Mouse (Mus musculus) intestine, embryonic 14.5 days (tissue): ENCODE measurements around the gene Siglec1. TPM values are rescaled to one million over a fixed set of nuclear protein-coding genes. Genes with fewer than 3 reads are reported as not detected.

ENCODE experiments used
- ATAC-seq: fragments of 200-750 bp; cut with Nextera tagmentation; replicated peaks from 2 replicates; pipeline ENCODE4 v1.8.0; 2017; ENCODE audit warnings: low read depth, moderate number of reproducible peaks, moderate TSS enrichment, moderate library complexity; ENCODE audit not compliant: low FRiP score, low TSS enrichment
- DNase-seq: peaks from one replicate; pipeline ENCODE4 v3.0.0-alpha.2; 2018; ENCODE audit warnings: low spot score
- H3K27ac ChIP-seq: fragments of 300-500 bp; sonication (generic); 2 replicates; pipeline ENCODE4 v1.5.1; 2014; ENCODE audit warnings: low read depth, mild to moderate bottlenecking, control low read depth
- H3K27me3 ChIP-seq: fragments of 300-500 bp; sonication (generic); replicated peaks from 2 replicates; pipeline ENCODE4 v1.6.1; 2014; ENCODE audit warnings: low read length, control low read depth; ENCODE audit not compliant: control insufficient read depth, insufficient read depth
- H3K36me3 ChIP-seq: fragments of 300-500 bp; sonication (generic); 2 replicates; pipeline ENCODE4 v1.6.1; 2014; ENCODE audit warnings: low read length, control low read depth; ENCODE audit not compliant: control insufficient read depth, insufficient read depth
- H3K4me1 ChIP-seq: fragments of 300-500 bp; sonication (generic); replicated peaks from 2 replicates; pipeline ENCODE4 v1.6.1; 2014; ENCODE audit warnings: low read length, control low read depth, mixed read lengths; ENCODE audit not compliant: control insufficient read depth, insufficient read depth
- H3K4me2 ChIP-seq: fragments of 300-500 bp; sonication (generic); 2 replicates; pipeline ENCODE4 v1.6.1; 2014; ENCODE audit warnings: low read length
- H3K4me3 ChIP-seq: fragments of 300-500 bp; sonication (generic); 2 replicates; pipeline ENCODE4 v1.5.1; 2014; ENCODE audit warnings: low read depth, low read length, control low read depth, mixed read lengths
- H3K9ac ChIP-seq: fragments of 300-500 bp; sonication (generic); 2 replicates; pipeline ENCODE4 v1.6.1; 2014; ENCODE audit warnings: mild to moderate bottlenecking, low read length
- H3K9me3 ChIP-seq: fragments of 300-500 bp; sonication (generic); 2 replicates; pipeline ENCODE4 v1.6.1; 2016; ENCODE audit warnings: low read length, control low read depth; ENCODE audit not compliant: control insufficient read depth
- WGBS: fragments of 180-500 bp; shearing (Covaris S2); extraction: QIAGEN DNeasy Blood & Tissue Kit; methylation state at CpG from one replicate; pipeline ENCODE4 v1.1.7; 2014; 5-methylcytosine and 5-hydroxymethylcytosine counted together
- polyA plus RNA-seq: library from polyadenylated mRNA; unstranded; fragments of >200 nt; fragmentation: Nextera tagmentation; extraction: Ambion mirVana; gene quantifications from 2 replicates; pipeline ENCODE4 v1.2.1, GENCODE M21; 2014

Siglec1 gene
- polyA plus RNA-seq, 1 experiment from 2014 or later, result 0.41 TPM

DNA sequence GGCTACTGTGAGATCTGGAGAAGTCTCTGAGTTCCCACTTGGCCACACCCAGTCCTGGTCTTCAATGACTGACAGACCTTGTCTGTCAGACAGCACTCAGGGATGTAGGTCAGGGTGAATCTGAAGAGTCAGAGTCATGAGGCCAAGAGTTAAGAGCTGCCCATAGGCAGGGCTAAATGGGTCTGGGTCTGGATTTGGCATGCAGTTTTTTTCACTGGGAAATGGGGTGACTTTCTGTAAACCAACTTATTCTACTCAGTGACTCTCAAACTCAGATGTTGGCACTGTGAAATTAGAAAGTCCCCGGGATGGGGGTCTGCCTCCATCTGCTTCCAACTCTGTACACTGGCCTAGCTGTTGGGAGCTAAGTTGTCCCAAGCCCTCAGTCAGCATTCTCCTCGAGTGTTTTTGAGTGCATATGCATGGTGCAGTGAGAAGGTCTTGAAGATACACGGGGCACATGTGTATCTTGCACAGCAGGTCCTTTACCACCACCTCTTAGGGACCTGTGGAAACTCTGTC lies 42.1 kb upstream of the Siglec1 start:
- no peak overlapping the region for H3K27ac ChIP-seq
- no peak overlapping the region for H3K4me3 ChIP-seq
- no peak overlapping the region for H3K9ac ChIP-seq
- H3K4me1 ChIP-seq, result peaks cover 16% of the 10 kb centered on the region
- no peak for DNase-seq
- no peaks in the 10 kb centered on the region for H3K27me3 ChIP-seq
- 75% methylated on average over 3 of the region's 3 CpGs for whole genome bisulfite sequencing
- H3K9me3 ChIP-seq, result no peaks in the 10 kb centered on the region
- 0 out of 2 replicates have a peak, but pooled peaks cover 2% of the 10 kb centered on the region for H3K36me3 ChIP-seq
- H3K4me2 ChIP-seq, result peak overlapping the region; percentile 64
- ATAC-seq, result no peak

DNA sequence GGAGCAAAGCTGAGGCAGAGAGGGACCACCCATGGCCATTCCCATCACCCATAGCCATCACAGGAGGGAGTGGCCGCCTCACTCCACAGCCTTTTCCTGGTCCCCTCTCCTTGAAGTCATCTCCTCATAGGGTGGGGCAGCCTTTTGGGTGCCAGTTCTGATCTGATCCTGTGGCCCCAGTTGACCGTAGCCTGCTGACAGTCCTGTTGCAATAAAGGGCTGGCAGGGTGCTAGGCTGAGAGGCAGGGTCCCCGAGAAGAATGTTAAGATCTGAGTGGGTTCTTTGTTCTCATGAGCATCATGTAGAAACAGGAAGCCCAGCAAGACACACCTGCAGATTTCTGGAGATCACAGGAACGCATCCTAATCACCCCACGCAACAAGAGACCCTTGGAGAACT lies 41.6 kb upstream of the Siglec1 start:
- Histone ChIP-seq H3K4me3 (peak overlapping the region; percentile 58), H3K27ac (no peak overlapping the region), H3K4me1 (peaks cover 16% of the 10 kb centered on the region), H3K36me3 (0 out of 2 replicates have a peak, but pooled peaks cover 2% of the 10 kb centered on the region), H3K9me3 (no peaks in the 10 kb centered on the region), H3K27me3 (no peaks in the 10 kb centered on the region), H3K4me2 (peak overlapping the region; percentile 64), H3K9ac (peak overlapping the region; percentile 81; the same call in 1 of the 2 replicates)
- DNase-seq (no peak), ATAC-seq (no peak)
- WGBS, result 77% methylated on average over 5 of the region's 5 CpGs

DNA sequence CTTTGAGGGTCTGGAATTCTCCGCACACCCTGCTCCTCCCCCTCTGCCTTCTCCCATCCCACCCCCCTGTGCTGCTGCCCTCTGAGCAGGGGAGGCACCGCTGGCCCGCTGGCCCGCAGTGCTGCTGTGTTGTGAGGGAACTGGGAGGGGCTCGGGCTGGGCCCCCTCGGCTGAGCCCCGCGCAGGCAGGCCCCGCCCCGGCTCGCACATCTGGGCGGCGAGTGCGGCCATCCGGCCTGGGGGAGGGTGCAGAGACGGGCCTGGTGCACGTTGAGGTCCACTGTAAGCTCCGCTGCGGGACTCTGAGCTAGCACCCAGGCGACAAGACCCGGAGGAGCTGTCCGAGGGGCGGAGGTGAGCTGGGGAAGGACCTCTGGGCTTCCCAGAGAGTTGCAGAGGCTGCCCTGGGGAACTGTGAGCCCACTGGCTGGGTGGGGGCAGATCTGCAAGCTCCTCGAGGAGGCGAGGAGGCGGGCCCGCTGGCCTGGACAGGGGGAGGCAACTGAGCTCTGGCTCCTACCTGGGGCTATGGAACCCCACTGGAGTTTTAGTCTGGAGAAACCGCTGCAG lies 40.7 kb upstream of the Siglec1 start, which contains the start of gene Hspa12b:
TSS of gene Hspa12b (plus strand) at position 120 of the 570 bp plus-strand sequence.
- Histone ChIP-seq H3K27ac (peak within 1 kb of the TSS; percentile 72), H3K9ac (peak within 1 kb of the TSS; percentile 81), H3K9me3 (no peaks in the 10 kb centered on the region), H3K4me1 (peaks cover 16% of the 10 kb centered on the region), H3K36me3 (0 out of 2 replicates have a peak, but pooled peaks cover 1% of the 10 kb centered on the region), H3K27me3 (no peaks in the 10 kb centered on the region), H3K4me2 (peak within 1 kb of the TSS; percentile 64), H3K4me3 (peak within 1 kb of the TSS; percentile 58)
- DNase-seq, result peak; percentile 84
- peak; percentile 90 for ATAC-seq
- under 1% methylated on average over 26 of the region's 28 CpGs for WGBS

DNA sequence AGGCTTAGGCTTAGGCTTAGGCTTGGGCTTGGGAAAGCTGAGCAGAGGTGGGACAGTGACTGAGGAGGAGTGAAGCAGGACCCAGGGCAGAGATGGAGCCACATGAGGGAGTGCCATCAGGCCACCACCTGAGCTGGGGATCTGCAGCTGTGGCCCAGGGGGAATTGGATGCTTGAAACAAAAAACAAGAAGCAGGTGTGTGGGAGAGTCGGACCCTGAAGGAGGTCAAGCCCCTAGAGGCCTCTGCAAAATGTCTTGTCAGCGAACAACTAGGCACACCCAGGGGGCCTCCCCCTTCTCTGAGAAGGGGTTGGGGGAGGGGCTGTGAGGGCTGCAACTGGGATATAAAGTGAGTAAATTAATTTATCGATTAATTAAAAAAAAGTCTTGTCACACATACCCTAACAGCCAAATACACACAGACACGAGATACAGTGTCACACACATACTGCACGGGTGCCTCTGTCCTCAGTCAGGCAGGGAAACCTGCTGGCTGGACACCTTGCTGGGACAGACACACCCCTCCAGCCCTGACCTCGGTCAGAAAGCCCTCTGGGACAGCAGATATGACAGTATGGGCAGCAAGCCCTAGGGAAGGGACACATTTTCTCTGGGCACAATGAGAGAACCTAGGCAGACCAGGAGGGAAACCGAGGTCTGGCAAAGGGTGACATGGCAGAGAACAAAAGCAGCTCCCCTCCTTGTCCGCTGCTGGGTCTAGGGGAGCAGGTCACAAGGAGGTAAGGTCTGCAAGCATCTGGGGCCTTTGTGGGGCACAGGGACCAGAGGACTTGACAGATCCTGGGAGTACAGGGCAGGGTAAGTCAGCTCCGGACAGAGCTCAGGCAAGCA lies 39.6 kb upstream of the Siglec1 start:
- H3K36me3 ChIP-seq, result no peaks in the 10 kb centered on the region
- no peak overlapping the region for H3K4me3 ChIP-seq
- ATAC-seq (no peak), DNase-seq (no peak)
- no peaks in the 10 kb centered on the region for H3K27me3 ChIP-seq
- H3K9ac ChIP-seq, result peak overlapping the region; percentile 81; the same call in 1 of the 2 replicates
- no peak overlapping the region for H3K27ac ChIP-seq
- peak overlapping the region; percentile 64; the same call in 1 of the 2 replicates for H3K4me2 ChIP-seq
- 50% methylated on average over 9 of the region's 9 CpGs for WGBS
- H3K9me3 ChIP-seq, result no peaks in the 10 kb centered on the region
- peaks cover 16% of the 10 kb centered on the region for H3K4me1 ChIP-seq

DNA sequence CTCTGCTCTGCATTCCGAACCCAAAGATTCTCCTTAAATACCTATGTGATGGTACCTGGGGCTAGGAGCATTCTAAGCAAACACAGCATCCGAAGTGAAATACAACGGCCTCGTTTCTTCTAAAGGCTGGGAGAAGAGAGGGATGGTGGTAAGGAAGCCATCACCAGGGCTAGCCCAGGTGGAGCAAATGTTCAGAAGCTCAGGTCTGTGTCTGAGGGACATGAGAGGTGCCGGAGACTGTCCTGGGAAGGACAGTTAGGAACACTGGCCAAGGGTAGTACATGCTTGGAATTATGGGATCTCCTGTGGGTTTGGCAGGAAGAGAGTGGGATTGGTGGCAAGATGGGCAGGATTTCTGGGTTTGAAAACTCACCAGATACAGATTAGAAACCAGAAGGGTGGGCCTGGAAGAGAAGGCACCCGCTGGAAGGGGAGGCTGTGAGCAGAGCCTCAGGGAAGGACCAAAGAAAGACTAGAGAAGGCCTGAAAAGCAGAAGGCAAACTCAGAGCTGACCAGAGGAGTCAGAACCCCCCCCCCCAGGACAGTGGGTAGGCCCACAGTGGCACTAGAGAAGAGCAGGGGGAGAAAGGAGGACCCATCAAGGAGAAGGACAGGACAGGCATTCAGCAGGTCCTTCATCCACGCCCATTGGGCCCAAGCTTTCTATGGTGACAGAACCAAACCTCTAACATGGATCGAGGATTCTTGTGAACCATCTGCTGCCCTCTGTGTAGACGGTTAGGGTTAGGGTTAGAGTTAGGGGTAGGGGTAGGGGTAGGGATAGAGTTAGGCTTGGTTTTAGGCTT lies 38.8 kb upstream of the Siglec1 start:
- Histone ChIP-seq H3K4me3 (no peak overlapping the region), H3K9me3 (no peaks in the 10 kb centered on the region), H3K9ac (no peak overlapping the region), H3K4me1 (peaks cover 16% of the 10 kb centered on the region), H3K27me3 (no peaks in the 10 kb centered on the region), H3K36me3 (no peaks in the 10 kb centered on the region), H3K27ac (no peak overlapping the region), H3K4me2 (no peak overlapping the region)
- no peak for ATAC-seq
- DNase-seq, result no peak
- WGBS, result 87% methylated on average over 9 of the region's 9 CpGs

DNA sequence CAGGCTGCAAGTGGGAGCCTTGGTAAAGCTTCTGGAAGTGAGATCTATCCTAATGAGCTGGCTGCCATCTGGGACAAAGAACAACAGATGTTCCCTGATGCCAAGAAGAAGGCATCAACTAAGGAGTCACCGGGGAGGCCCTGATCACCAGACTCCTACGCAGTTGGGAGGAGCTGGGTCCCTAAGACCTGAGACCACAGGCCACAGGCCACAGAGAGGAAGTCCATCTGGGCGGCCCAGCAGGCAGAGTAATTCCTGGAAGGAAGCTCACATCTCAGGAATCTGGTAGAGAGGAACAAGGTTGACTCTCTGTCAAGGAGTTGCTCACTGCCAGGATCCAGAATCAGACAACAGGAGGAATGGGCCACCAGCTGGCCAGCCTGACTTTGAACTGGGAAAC lies 37.6 kb upstream of the Siglec1 start:
- H3K27ac ChIP-seq, result no peak overlapping the region

DNA sequence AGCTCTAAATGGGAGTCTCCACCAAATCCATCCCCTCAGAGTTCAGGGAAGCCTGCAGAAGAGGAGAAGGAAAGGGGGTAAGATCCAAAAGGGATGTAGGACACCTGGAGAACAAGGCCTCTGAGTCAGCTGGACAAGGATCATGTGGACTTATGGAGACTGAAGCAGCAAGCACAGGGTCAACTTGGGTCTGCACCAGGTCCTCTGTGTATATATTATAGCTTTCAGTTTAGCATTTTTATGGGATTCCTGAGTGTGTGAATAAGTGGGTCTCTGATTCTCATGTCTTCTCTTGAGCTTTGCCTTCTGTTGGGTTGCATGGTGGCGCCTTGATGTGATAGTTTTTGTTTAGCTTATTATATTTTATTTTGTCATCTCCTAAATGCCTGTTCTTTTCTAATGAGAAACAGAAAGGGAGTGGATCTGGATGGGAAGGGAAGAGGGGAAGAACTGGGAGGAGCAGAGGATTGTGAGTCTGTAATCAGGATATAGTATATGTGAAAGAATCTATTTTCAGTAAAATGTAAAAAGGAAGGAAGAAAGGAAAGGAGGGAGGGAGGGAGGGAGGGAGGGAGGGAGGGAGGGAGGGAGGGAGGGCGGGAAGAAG lies 32.5 kb upstream of the Siglec1 start:
- Histone ChIP-seq H3K4me1 (no peaks in the 10 kb centered on the region), H3K27ac (no peak overlapping the region), H3K36me3 (no peaks in the 10 kb centered on the region), H3K9ac (no peak overlapping the region), H3K9me3 (no peaks in the 10 kb centered on the region), H3K4me2 (no peak overlapping the region), H3K27me3 (no peaks in the 10 kb centered on the region), H3K4me3 (no peak overlapping the region)
- DNase-seq, result no peak
- no peak for ATAC-seq
- WGBS, result 43% methylated on average over 1 of the region's 2 CpGs

More for the DNA sequence above, 37.6 kb upstream of the Siglec1 start:
- ATAC-seq (no peak), DNase-seq (no peak)
- H3K4me1 ChIP-seq, result peaks cover 16% of the 10 kb centered on the region
- H3K36me3 ChIP-seq, result no peaks in the 10 kb centered on the region
- no peaks in the 10 kb centered on the region for H3K27me3 ChIP-seq
- no peak overlapping the region for H3K9ac ChIP-seq
- H3K4me2 ChIP-seq, result no peak overlapping the region
- WGBS, result 77% methylated on average over 3 of the region's 3 CpGs
- H3K9me3 ChIP-seq, result no peaks in the 10 kb centered on the region
- no peak overlapping the region for H3K4me3 ChIP-seq

DNA sequence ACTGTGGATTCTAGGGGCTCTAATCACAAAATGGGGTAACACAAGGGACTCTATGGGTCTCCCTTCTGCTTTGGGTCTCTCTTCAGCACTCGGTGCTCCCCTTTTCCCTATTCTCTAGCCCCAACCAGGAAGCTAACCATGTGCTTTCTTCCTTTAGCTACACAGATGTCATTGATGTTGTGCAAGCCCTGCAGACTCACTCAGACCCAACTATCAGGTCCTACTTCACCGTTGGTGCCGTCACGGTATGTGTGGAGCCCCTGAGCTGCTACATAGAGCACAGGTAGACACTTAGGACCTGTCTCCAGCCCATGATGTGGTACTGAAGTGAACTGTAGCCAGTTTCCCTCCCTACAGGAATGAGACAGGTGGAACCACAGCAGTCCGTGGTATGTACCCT lies 19.4 kb upstream of the Siglec1 start:
- no peak overlapping the region for H3K9ac ChIP-seq
- H3K27me3 ChIP-seq, result no peaks in the 10 kb centered on the region
- WGBS, result 89% methylated on average over 5 of the region's 5 CpGs
- ATAC-seq, result no peak
- no peaks in the 10 kb centered on the region for H3K36me3 ChIP-seq
- H3K4me2 ChIP-seq, result no peak overlapping the region
- no peak overlapping the region for H3K4me3 ChIP-seq
- H3K9me3 ChIP-seq, result 0 out of 2 replicates have a peak, but pooled peaks cover 2% of the 10 kb centered on the region
- DNase-seq, result no peak
- H3K27ac ChIP-seq, result no peak overlapping the region
- no peaks in the 10 kb centered on the region for H3K4me1 ChIP-seq
